Mouse (Mus musculus) limb, embryonic 10.5 days (tissue): ENCODE data around the gene Apobec1. TPM values are rescaled to one million over a fixed set of nuclear protein-coding genes. Genes with fewer than 3 reads are reported as not detected.

Experiments used
- DNase-seq: peaks from one replicate; pipeline ENCODE4 v3.0.0-alpha.2; 2017; ENCODE audit warnings: low spot score
- H3K27ac ChIP-seq: fragments of 300-500 bp; sonication (generic); 2 replicates; pipeline ENCODE4 v1.5.1; 2016; ENCODE audit warnings: mild to moderate bottlenecking
- H3K27me3 ChIP-seq: fragments of 300-500 bp; sonication (generic); 2 replicates; pipeline ENCODE4 v1.6.1; 2016; ENCODE audit warnings: low read depth, mild to moderate bottlenecking; ENCODE audit not compliant: poor library complexity, severe bottlenecking
- H3K36me3 ChIP-seq: fragments of 300-500 bp; sonication (generic); 2 replicates; pipeline ENCODE4 v1.6.1; 2016; ENCODE audit warnings: mild to moderate bottlenecking, moderate library complexity
- H3K4me1 ChIP-seq: fragments of 300-500 bp; sonication (generic); 2 replicates; pipeline ENCODE4 v1.6.1; 2016
- H3K4me3 ChIP-seq: fragments of 300-500 bp; sonication (generic); 2 replicates; pipeline ENCODE4 v1.5.1; 2016; ENCODE audit warnings: mild to moderate bottlenecking, moderate library complexity
- H3K9me3 ChIP-seq: fragments of 300-500 bp; sonication (generic); replicated peaks from 2 replicates; pipeline ENCODE4 v1.6.1; 2016; ENCODE audit warnings: mild to moderate bottlenecking
- WGBS: fragments of 180-500 bp; shearing (Covaris S2); methylation state at CpG from one replicate; pipeline ENCODE4 v1.1.7; 2016; 5-methylcytosine and 5-hydroxymethylcytosine counted together
- polyA plus RNA-seq: library from polyadenylated mRNA; unstranded; fragments of >200 nt; fragmentation: Nextera tagmentation; extraction: Ambion mirVana; gene quantifications from 2 replicates; pipeline ENCODE4 v1.2.1, GENCODE M21; 2016

The Apobec1 gene
- polyA plus RNA-seq, 1 experiment from 2014 or later: 1.5 TPM

DNA sequence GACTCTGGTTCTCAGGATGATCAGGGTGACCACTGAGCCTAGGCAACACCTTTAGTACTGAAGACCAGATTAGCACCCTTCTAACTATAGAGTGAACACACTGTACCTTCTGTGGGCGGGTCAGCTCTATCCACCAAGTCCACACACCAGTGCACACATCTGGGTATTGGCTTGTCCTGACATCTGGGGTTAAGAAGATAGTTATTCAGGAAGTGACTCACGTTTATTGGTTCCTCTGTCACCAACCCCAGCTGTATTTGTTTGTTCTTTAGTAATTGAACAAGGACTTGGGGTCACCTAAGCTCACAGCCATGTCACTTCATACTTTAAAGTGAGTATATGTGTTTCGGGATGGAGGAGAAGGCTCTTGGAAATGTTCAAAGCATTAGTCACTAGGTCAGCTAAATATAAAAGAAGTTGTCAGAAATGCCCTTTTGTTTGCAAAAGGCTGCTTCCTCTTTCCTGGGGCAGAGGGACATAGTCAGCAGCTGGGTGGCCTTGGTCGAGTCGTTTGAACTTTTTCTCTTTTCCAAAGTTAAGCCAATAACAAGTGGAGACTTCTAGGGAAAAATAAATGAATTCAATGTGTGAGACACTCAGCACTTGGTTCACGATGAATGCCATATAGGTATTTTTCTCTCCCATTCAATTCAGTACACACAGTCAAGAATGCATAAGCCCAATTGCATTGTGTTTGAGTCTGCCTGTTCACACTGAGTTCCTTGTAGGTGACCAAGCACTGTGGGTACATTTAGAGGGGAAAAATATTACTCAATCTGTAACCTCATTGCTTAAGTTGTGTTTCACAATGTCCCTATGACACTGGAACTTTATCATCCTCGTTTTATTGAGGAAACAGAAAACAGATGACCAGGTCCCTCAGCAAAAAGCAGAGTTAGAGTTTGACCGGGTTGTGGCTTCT lies 31.3 kb downstream of the Apobec1 start:
- H3K9me3 ChIP-seq: no peaks in the 10 kb centered on the region
- DNase-seq: no peak
- H3K4me3 ChIP-seq: no peak overlapping the region
- WGBS: 63% methylated on average over 8 of the region's 8 CpGs
- no peaks in the 10 kb centered on the region for H3K27me3 ChIP-seq
- no peak overlapping the region for H3K27ac ChIP-seq
- no peaks in the 10 kb centered on the region for H3K36me3 ChIP-seq
- H3K4me1 ChIP-seq: no peaks in the 10 kb centered on the region

DNA sequence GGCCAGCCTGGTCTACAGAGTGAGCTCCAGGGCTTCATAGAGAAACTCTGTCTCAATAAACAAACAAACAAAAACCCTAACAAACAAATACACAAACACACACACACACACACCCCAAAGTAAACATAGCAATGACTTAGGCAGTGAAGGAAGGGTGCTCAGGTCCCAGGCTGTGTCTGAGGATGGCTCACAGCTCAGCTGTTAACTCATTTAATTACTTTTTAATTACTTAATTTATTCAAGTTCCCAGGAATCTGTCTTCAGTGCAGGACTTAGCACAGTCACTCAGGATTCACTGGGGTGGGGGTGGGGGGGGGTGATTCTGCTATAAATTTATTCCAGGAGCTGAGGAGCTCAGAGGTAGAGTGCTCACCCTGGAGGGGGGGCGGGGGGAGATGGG lies 32.5 kb downstream of the Apobec1 start:
- Histone ChIP-seq H3K36me3 (no peaks in the 10 kb centered on the region), H3K4me1 (no peaks in the 10 kb centered on the region), H3K9me3 (no peaks in the 10 kb centered on the region), H3K27ac (no peak overlapping the region), H3K27me3 (no peaks in the 10 kb centered on the region), H3K4me3 (no peak overlapping the region)
- no peak for DNase-seq
- 56% methylated on average over 1 of the region's 1 CpGs for WGBS

DNA sequence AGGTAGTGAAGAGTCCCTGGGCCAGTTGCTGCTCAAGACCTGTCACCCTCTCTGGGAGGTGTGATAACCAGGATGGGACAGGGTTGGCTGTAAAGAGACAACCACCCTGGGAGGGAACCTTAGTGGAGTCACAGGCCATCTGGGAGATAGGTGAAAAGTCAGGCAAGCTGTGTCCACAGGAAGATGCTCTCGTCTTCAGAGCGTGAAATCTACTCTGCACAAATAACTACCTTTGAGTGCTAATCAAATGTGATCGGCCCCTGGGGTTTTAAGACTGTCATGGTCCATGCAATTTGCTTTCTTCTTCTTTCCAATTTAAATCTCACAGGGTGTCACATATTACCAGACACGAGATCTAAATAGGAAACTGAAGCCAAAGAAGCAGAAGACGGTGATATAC lies 33.1 kb downstream of the Apobec1 start:
- Histone ChIP-seq H3K36me3 (no peaks in the 10 kb centered on the region), H3K27ac (no peak overlapping the region), H3K4me1 (no peaks in the 10 kb centered on the region), H3K4me3 (no peak overlapping the region), H3K9me3 (no peaks in the 10 kb centered on the region), H3K27me3 (no peaks in the 10 kb centered on the region)
- DNase-seq: no peak
- 85% methylated on average over 5 of the region's 5 CpGs for WGBS

DNA sequence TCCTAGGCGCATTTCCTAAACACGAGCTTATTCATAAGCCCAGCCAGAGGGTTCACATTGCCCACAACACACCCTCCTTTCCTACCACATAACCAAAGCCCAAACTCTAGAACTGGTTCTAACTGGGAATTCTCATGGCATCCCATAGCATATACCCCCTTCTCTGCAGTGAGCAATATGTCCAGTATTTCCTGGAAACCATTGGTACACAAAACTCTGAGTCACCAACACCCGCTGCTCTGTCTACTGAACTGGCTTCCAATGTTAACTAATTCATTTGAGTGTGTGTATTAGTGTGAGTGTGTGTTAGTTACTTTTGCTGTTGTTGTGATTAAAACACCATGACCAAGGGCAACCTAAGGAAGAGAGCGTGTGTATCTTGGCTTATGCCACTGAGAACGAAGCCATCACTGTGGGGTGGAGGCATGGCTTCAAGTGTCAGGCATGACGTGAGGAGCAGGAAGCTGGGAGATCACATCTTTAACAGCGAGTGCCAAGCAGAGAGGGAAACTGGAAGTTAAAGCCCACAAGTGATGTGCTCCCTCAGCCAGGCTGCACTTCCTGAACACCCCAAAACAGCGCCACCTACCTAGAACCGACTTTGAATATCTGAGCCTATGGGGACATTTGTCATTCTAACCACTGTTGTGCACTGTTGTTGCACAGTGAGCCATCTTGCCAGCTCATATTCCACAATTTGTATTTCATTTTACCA lies 37.0 kb downstream of the Apobec1 start:
- H3K27me3 ChIP-seq: peaks cover 13% of the 10 kb centered on the region; the same call in 1 of the 2 replicates
- H3K27ac ChIP-seq: no peak overlapping the region
- DNase-seq: no peak
- H3K36me3 ChIP-seq: no peaks in the 10 kb centered on the region
- 89% methylated on average over 9 of the region's 9 CpGs for WGBS
- H3K4me1 ChIP-seq: no peaks in the 10 kb centered on the region
- H3K4me3 ChIP-seq: no peak overlapping the region
- no peaks in the 10 kb centered on the region for H3K9me3 ChIP-seq

DNA sequence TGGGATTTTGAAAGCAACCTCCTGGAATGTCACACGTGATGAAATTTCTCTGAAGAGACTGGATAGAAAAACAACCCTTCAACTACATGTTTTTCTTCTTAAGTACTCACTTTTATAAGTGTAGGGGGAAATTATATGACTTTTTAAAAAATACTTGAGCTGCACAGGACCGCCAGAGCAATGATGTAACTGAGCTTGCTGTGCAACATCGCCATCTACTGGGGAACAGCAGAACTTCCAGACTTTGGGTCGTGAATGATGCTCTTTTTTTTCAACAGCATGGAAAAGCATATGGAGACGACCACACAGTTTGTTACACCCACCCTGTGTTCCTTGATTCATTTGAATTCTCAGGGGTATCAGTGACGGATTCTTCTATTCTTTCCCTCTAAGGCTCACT lies 39.8 kb downstream of the Apobec1 start:
- Histone ChIP-seq H3K27me3 (peaks cover 13% of the 10 kb centered on the region; the same call in 1 of the 2 replicates), H3K36me3 (no peaks in the 10 kb centered on the region), H3K9me3 (no peaks in the 10 kb centered on the region), H3K4me1 (0 out of 2 replicates have a peak, but pooled peaks cover 5% of the 10 kb centered on the region), H3K27ac (no peak overlapping the region), H3K4me3 (no peak overlapping the region)
- 2% methylated on average over 6 of the region's 6 CpGs for WGBS
- DNase-seq: peak; percentile 71

DNA sequence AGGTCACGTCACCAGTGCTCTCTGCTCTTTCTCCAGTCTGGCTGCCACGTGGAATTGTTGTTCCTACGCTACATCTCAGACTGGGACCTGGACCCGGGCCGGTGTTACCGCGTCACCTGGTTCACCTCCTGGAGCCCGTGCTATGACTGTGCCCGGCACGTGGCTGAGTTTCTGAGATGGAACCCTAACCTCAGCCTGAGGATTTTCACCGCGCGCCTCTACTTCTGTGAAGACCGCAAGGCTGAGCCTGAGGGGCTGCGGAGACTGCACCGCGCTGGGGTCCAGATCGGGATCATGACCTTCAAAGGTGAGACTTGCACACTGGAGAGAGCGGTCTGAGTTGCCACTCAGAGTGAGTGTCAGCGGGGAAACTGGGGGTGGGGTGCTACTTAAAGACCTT lies 41.2 kb downstream of the Apobec1 start:
- Histone ChIP-seq H3K27me3 (peaks cover 13% of the 10 kb centered on the region; the same call in 1 of the 2 replicates), H3K4me1 (0 out of 2 replicates have a peak, but pooled peaks cover 5% of the 10 kb centered on the region), H3K9me3 (no peaks in the 10 kb centered on the region), H3K27ac (no peak overlapping the region), H3K4me3 (no peak overlapping the region), H3K36me3 (no peaks in the 10 kb centered on the region)
- DNase-seq: no peak
- WGBS: 82% methylated on average over 20 of the region's 20 CpGs

DNA sequence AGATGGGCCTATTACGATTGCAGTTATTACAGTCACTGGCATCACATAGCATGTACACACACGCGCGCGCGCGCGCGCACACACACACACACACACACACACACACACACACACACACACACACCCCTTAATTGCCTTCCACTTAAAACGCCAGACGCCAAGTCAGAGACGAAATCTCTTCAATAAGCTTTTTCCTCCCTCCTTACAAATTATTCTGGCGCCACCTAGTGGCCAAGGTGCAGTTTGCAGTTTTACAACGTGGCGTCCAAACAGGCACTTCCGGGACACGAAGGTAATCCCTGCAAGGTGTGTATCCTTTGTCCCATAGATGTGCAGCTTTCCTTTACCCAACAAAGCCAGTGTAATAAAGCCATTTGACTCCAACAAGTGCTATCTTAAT lies 41.8 kb downstream of the Apobec1 start:
- Histone ChIP-seq H3K9me3 (no peaks in the 10 kb centered on the region), H3K4me3 (peak overlapping the region; percentile 18; the same call in 1 of the 2 replicates), H3K27me3 (peaks cover 13% of the 10 kb centered on the region; the same call in 1 of the 2 replicates), H3K4me1 (0 out of 2 replicates have a peak, but pooled peaks cover 5% of the 10 kb centered on the region), H3K27ac (no peak overlapping the region), H3K36me3 (no peaks in the 10 kb centered on the region)
- 19% methylated on average over 17 of the region's 17 CpGs for WGBS
- peak; percentile 85 for DNase-seq

DNA sequence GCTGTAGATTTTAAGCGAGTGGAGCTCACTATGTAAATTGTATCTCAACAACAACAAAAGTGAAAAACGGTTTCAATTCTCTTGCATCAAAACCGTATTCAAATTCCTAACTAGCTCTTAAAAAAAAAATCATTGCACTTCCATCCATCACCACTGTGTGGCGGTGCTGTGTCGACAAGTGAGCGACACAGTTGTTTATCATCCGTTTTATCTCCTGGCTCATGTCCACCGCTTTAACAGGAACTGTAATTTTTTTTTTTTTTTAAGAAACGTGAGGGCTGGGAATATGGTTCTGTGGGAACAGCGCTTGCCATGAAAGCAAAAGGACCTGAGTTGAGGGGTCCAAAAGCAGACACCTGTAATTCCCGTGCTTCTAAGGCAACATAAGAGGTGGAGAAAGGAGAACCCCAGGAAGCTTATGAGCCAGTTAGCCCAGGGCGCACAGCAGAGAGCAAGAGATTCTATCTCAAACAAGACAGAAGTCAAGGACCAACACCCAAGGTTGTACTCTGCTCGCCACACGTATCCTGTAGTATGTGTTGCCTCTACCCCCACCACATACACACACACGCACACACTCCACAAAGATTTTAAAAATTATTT lies 45.2 kb downstream of the Apobec1 start:
- no peak overlapping the region for H3K4me3 ChIP-seq

DNA sequence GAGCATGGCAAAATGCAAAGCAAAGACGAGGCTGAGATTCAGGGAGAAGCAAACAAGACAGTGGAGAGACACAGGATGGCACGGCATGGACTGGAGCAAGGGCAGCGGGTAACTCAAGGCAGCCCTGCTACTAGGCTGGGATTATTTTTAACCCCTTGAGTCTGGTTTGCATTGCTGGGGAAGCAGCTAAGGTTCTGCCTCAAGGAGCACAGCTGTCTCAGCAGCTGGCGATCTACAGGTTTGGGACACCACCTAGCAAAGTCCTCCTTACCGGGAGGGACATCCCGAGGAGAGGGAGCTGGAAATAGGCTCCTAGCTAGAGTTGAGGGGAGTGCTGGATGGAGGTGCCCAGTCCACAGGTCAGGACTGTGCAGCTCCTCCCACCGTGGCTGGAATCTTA lies 47.0 kb downstream of the Apobec1 start:
- Histone ChIP-seq H3K36me3 (no peaks in the 10 kb centered on the region), H3K9me3 (no peaks in the 10 kb centered on the region), H3K4me1 (0 out of 2 replicates have a peak, but pooled peaks cover 5% of the 10 kb centered on the region), H3K27me3 (0 out of 2 replicates have a peak, but pooled peaks cover 6% of the 10 kb centered on the region), H3K27ac (no peak overlapping the region), H3K4me3 (no peak overlapping the region)
- WGBS: 45% methylated on average over 7 of the region's 7 CpGs
- no peak for DNase-seq

More for the DNA sequence above, 45.2 kb downstream of the Apobec1 start:
- Histone ChIP-seq H3K27me3 (peaks cover 19% of the 10 kb centered on the region; the same call in 1 of the 2 replicates), H3K9me3 (no peaks in the 10 kb centered on the region), H3K36me3 (no peaks in the 10 kb centered on the region), H3K4me1 (0 out of 2 replicates have a peak, but pooled peaks cover 5% of the 10 kb centered on the region), H3K27ac (no peak overlapping the region)
- DNase-seq: peak; percentile 47
- 29% methylated on average over 15 of the region's 15 CpGs for WGBS

DNA sequence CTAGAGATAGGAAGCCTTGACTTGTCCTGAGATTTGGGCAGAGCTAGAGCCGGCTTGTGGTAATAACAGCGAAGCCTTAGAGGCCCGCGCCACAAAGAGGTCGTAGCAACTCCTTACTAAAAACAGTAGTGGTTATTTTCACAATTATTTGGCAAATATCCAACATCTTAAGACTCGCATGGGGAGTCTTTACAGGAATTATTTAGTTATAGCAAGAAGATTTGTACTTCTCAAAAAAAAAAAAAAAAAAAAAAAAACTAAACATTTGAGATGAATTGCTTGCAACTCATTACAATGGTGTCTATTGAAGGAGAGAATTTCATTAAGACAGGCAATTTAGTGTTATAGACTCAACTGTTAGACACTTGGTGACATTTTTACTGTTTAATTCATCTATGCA lies 48.1 kb downstream of the Apobec1 start:
- Histone ChIP-seq H3K27me3 (0 out of 2 replicates have a peak, but pooled peaks cover 6% of the 10 kb centered on the region), H3K4me1 (no peaks in the 10 kb centered on the region), H3K4me3 (no peak overlapping the region), H3K36me3 (no peaks in the 10 kb centered on the region), H3K9me3 (no peaks in the 10 kb centered on the region), H3K27ac (no peak overlapping the region)
- DNase-seq: no peak
- 87% methylated on average over 6 of the region's 6 CpGs for WGBS

DNA sequence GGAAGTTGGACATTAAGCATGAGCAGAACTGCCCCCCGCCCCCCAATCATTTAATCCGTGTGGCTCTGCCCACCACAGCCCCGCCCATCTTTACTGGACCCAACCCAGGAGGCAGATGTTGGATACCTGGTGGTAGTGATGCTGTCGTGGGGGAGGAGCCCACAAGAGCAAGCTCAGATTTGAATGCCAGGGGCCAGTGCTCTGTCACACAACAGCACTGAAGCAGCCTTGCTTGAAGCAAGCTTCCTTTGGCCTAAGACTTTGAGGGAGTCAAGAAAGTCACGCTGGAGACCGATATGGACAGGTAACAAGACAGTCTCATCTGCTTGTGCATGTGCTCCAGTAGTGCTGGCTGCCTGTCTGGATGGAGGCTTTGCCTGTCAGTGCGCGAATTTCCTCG lies 48.6 kb downstream of the Apobec1 start, which contains the start of gene Aicda:
Gene Aicda, plus strand, starts transcription at position 196 of the 400 bp plus-strand sequence.
- no peaks in the 10 kb centered on the region for H3K36me3 ChIP-seq
- 0 out of 2 replicates have a peak, but pooled peaks cover 6% of the 10 kb centered on the region for H3K27me3 ChIP-seq
- no peak within 1 kb of the TSS for H3K27ac ChIP-seq
- no peaks in the 10 kb centered on the region for H3K4me1 ChIP-seq
- WGBS: 58% methylated on average over 9 of the region's 9 CpGs
- H3K4me3 ChIP-seq: no peak within 1 kb of the TSS
- DNase-seq: no peak
- H3K9me3 ChIP-seq: no peaks in the 10 kb centered on the region

DNA sequence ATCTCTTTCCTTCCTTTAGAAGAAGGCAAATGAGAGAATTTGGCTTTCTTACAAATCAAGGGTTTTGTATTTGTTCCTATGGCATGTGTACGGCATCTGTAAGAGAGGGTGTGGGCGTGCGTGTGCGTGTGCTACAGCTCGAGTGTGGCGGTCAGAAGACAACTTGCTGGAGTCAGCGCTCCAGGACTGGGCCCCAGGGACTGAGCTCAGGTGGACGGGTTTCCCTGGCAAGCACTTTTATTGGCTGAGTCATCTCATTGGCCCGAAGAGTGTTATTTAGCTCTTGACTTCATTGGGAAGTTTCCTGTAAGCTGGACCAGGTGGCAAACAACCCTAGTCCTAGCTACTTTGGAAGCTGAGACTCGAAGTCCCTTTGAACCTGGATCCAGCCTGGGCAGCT lies 56.3 kb downstream of the Apobec1 start:
- WGBS: 85% methylated on average over 10 of the region's 10 CpGs
- Histone ChIP-seq H3K4me1 (peaks cover 2% of the 10 kb centered on the region; the same call in 1 of the 2 replicates), H3K4me3 (no peak overlapping the region), H3K27me3 (no peaks in the 10 kb centered on the region), H3K9me3 (no peaks in the 10 kb centered on the region), H3K27ac (no peak overlapping the region), H3K36me3 (no peaks in the 10 kb centered on the region)
- DNase-seq: no peak
